Mouse (Mus musculus) bone marrow, adult 2 months (tissue): ENCODE measurements around the gene Ddx39b.
A peak's percentile ranks its signal among the peaks of the same experiment; 100 is the strongest.

ENCODE experiments used
- CTCF ChIP-seq: fragments of 200-500 bp; IDR thresholded peaks from 2 replicates; pipeline ENCODE4 v1.5.1; 2011; ENCODE audit warnings: low read length, control low read depth; ENCODE audit not compliant: control insufficient read depth, insufficient read depth
- POLR2A ChIP-seq: fragments of 200-500 bp; IDR thresholded peaks from 2 replicates; pipeline ENCODE4 v1.6.1; 2011; ENCODE audit warnings: low read depth, mild to moderate bottlenecking, control low read depth, low read length, borderline replicate concordance; ENCODE audit not compliant: control insufficient read depth

DNA sequence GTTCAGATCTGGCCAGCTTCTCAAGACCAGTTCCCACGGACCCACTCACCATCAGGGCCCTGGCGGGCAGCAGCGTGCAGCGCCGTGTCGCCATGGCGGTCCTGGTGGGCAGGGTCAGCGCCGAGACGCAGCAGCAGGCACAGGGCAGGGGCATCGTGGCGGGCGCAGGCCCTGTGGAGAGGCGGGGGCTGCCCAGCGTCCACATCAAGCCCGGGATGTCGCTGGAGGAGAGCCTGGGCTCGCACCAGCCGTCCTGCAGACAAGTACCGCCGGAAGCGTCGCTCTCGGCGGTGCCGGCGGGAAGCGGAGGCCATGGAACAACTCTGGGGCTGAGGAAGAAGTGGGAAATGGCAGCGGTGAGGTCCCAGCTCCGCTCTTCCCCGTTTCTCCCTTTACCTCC, 6.6 kb upstream of the Ddx39b start:
- TF ChIP-seq CTCF, result 0 out of 2 replicates have a peak, but pooled peaks have one; percentile 8
- peak; percentile 60; the same call in 1 of the 2 replicates for TF ChIP-seq POLR2A
